Comparison of ENCODE assay signal across 8 mouse cellular contexts in genomic region chr16:13437770-13438372, GRCm38 (mm10).
DNase-seq lines count a peak whose midpoint lies in the region; ATAC-seq lines count a peak whose summit lies in the region.

No protein-coding gene starts in this region.

- H3K36me3 ChIP-seq in forebrain, embryonic 15.5 days = no peaks in the 10 kb centered on the region
- H3K36me3 ChIP-seq in hindbrain, embryonic 13.5 days = no peaks in the 10 kb centered on the region

- H3K27ac ChIP-seq in forebrain, embryonic 15.5 days (replicated peaks) = peak overlapping the region; percentile 12; the same call in 1 of the 2 replicates
- H3K27ac ChIP-seq in hindbrain, embryonic 13.5 days = peak overlapping the region; percentile 37; the same call in 1 of the 2 replicates

- peaks cover 9% of the 10 kb centered on the region for H3K4me1 ChIP-seq in forebrain, embryonic 15.5 days
- peaks cover 11% of the 10 kb centered on the region for H3K4me1 ChIP-seq in hindbrain, embryonic 13.5 days (replicated peaks)

- H3K4me2 ChIP-seq in forebrain, embryonic 15.5 days (replicated peaks) = peak overlapping the region; percentile 53
- peak overlapping the region; percentile 72 for H3K4me2 ChIP-seq in hindbrain, embryonic 13.5 days

- H3K9me3 ChIP-seq in forebrain, embryonic 15.5 days = no peaks in the 10 kb centered on the region
- H3K9me3 ChIP-seq in hindbrain, embryonic 13.5 days = no peaks in the 10 kb centered on the region

- ATAC-seq in forebrain, embryonic 15.5 days (replicated peaks) = peak; percentile 36
- peak; percentile 36 for ATAC-seq in hindbrain, embryonic 13.5 days (ENCODE audit: low FRiP score)
- ATAC-seq in megakaryocyte-erythroid progenitor cell, adult 5-6 weeks (replicated peaks; ENCODE audit: low FRiP score, low TSS enrichment, poor library complexity, severe bottlenecking) = peak; percentile 79

- intact Hi-C loops in left cerebral cortex, postnatal 4 days (cut with DNase I) = no loop called here

- no peaks in the 10 kb centered on the region for H3K27me3 ChIP-seq in forebrain, embryonic 15.5 days
- peaks cover 7% of the 10 kb centered on the region; the same call in 1 of the 2 replicates for H3K27me3 ChIP-seq in hindbrain, embryonic 13.5 days

- under 1% methylated on average over 24 of the region's 24 CpGs for WGBS in forebrain, embryonic 15.5 days
- under 1% methylated on average over 24 of the region's 24 CpGs for WGBS in hindbrain, embryonic 13.5 days

- peak overlapping the region; percentile 49 for H3K4me3 ChIP-seq in forebrain, embryonic 15.5 days
- peak overlapping the region; percentile 60 for H3K4me3 ChIP-seq in hindbrain, embryonic 13.5 days

- DNase-seq in adrenal gland, adult (ENCODE audit: inconsistent age in 2 of 2, low spot score in 1 of 2) = peak; percentile 61 to 85
- DNase-seq in adrenal gland, adult 8-10 months = no peak
- peak; percentile 67 to 69 for DNase-seq in cerebellum, adult 18-20 months
- peak; percentile 66 for DNase-seq in left cerebral cortex, postnatal 4 days
- peak; percentile 38 for DNase-seq in right cerebral cortex, postnatal 4 days

- peak overlapping the region; percentile 47 for H3K9ac ChIP-seq in forebrain, embryonic 15.5 days (replicated peaks)
- peak overlapping the region; percentile 77 for H3K9ac ChIP-seq in hindbrain, embryonic 13.5 days
